Mouse (Mus musculus): Measurements from ENCODE around the gene Thoc3. TPM values are rescaled to one million over a fixed set of nuclear protein-coding genes. Genes with fewer than 3 reads are reported as not detected.

Gene Thoc3
- 29.4 TPM for polyA plus RNA-seq (2015; fragmentation: Illumina TruSeq; extraction: RNeasy Lipid Tissue Mini Kit (QIAGEN cat#74804); ENCODE audit: low read depth, low replicate concordance)

GRCm38 (mm10) chr13:54468098-54469011, at the start of gene Thoc3:
Gene Thoc3 (minus strand): TSS chr13:54468849.

GRCm38 (mm10) chr13:54503604-54504521, 35.2 kb upstream of the Thoc3 start, which contains the start of gene Simc1:
Gene Simc1 (plus strand): TSS chr13:54503779.

Other genes with a start within 250 kb of the Thoc3 start
- gene Cplx2, start 97.5 kb downstream of the Thoc3 start, polyA plus RNA-seq (2015; fragmentation: Illumina TruSeq; extraction: RNeasy Lipid Tissue Mini Kit (QIAGEN cat#74804); ENCODE audit: low read depth, low replicate concordance), result 507 TPM
- gene Simc1, start 34.9 kb upstream of the Thoc3 start, polyA plus RNA-seq (2015; fragmentation: Illumina TruSeq; extraction: RNeasy Lipid Tissue Mini Kit (QIAGEN cat#74804); ENCODE audit: low read depth, low replicate concordance), result 12.9 TPM
- 145 TPM for gene 4833439L19Rik, start 96.6 kb upstream of the Thoc3 start, polyA plus RNA-seq (2015; fragmentation: Illumina TruSeq; extraction: RNeasy Lipid Tissue Mini Kit (QIAGEN cat#74804); ENCODE audit: low read depth, low replicate concordance)
- gene Arl10, start 106.2 kb upstream of the Thoc3 start, polyA plus RNA-seq (2015; fragmentation: Illumina TruSeq; extraction: RNeasy Lipid Tissue Mini Kit (QIAGEN cat#74804); ENCODE audit: low read depth, low replicate concordance), result 24.1 TPM
- gene Nop16, start 121.2 kb upstream of the Thoc3 start, polyA plus RNA-seq (2015; fragmentation: Illumina TruSeq; extraction: RNeasy Lipid Tissue Mini Kit (QIAGEN cat#74804); ENCODE audit: low read depth, low replicate concordance), result 30.5 TPM
- 237 TPM for gene Higd2a, start 121.4 kb upstream of the Thoc3 start, polyA plus RNA-seq (2015; fragmentation: Illumina TruSeq; extraction: RNeasy Lipid Tissue Mini Kit (QIAGEN cat#74804); ENCODE audit: low read depth, low replicate concordance)
- 254 TPM for gene Cltb, start 142.5 kb upstream of the Thoc3 start, polyA plus RNA-seq (2015; fragmentation: Illumina TruSeq; extraction: RNeasy Lipid Tissue Mini Kit (QIAGEN cat#74804); ENCODE audit: low read depth, low replicate concordance)
- 43.2 TPM for gene Faf2, start 152.9 kb upstream of the Thoc3 start, polyA plus RNA-seq (2015; fragmentation: Illumina TruSeq; extraction: RNeasy Lipid Tissue Mini Kit (QIAGEN cat#74804); ENCODE audit: low read depth, low replicate concordance)
- 82.6 TPM for gene Rnf44, start 225.1 kb upstream of the Thoc3 start, polyA plus RNA-seq (2015; fragmentation: Illumina TruSeq; extraction: RNeasy Lipid Tissue Mini Kit (QIAGEN cat#74804); ENCODE audit: low read depth, low replicate concordance)
- gene Cdhr2, start 232.6 kb upstream of the Thoc3 start, polyA plus RNA-seq (2015; fragmentation: Illumina TruSeq; extraction: RNeasy Lipid Tissue Mini Kit (QIAGEN cat#74804); ENCODE audit: low read depth, low replicate concordance), result 0.21 TPM